Mouse (Mus musculus) urinary bladder, postnatal 0 days (tissue): ENCODE results near the gene Hist1h4n. TPM values are rescaled to one million over a fixed set of nuclear protein-coding genes. Genes with fewer than 3 reads are reported as not detected.

Experiments used
- microRNA-seq: library from miRNA; unstranded; fragments of <30 nt; microRNA quantifications from one replicate; pipeline ENCODE4, GENCODE M21; 2016
- polyA plus RNA-seq: library from polyadenylated mRNA; unstranded; fragments of >200 nt; fragmentation: Nextera tagmentation; extraction: Ambion mirVana; gene quantifications from 2 replicates; pipeline ENCODE4 v1.2.1, GENCODE M21; 2015

The Hist1h4n gene
- 8.8 and 12.8 TPM in 2 replicates for polyA plus RNA-seq

DNA sequence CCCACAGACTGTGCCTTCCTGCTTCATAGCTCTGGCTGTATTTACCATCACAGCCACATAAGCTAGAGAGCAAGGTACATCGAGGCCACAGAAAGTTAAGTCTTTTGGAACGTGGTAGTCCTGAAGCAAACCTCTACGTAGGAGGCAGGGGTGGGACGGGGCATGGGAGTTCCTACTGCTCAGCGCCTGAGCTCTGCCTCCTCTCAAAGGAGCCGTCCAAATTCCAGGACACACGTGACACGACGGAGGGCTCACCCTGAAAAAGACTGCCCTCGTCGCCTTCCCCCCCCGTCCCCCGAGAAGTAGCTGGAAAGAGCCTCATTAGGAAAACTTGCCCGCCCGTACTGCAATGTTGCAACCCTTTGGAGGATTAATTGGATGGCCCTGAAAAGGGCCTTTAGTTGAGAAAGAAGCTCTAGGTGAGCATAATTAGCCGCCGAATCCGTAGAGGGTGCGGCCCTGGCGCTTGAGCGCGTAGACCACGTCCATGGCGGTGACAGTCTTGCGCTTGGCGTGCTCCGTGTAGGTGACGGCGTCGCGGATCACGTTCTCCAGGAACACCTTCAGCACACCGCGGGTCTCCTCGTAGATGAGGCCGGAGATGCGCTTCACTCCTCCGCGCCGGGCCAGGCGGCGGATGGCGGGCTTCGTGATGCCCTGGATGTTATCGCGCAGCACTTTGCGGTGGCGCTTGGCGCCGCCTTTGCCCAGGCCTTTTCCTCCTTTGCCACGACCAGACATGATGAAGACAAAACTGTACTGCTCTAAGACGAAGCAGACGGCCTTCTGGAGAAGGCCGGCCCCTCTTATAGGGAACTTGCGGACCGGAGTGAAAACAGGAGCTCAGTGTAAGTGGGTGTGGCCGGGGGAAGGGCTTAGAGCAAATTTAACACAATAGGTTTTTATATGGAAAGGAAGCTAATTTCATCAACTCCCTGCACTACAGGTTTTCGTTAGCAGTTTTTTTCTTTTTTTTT, at the start of gene Hist1h4n:
Gene Hist1h4n, minus strand, starts transcription at position 779 of the 977 bp plus-strand sequence.

DNA sequence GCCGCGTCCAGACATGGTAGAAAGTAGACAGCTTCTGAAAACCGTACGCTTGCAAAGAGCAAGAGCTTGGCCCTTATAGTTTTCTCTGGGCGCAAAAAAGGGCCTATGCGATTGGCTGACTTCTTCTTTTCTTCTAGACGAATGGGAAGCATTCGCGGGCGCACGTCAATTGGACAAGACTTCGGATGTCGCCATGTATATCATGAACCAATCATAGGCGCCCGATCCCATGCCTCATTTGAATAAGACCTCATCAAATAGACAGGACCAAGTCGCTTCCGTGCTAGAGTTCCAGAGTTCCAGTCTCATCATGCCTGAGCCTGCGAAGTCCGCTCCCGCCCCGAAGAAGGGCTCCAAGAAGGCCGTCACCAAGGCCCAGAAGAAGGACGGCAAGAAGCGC, 1.5 kb upstream of the Hist1h4n start, which contains the start of the genes Hist1h2ap and Hist1h2br:
Gene Hist1h2ap, minus strand, starts transcription at position 47 of the 400 bp plus-strand sequence.
Gene Hist1h2br, plus strand, starts transcription at position 283 of the 400 bp plus-strand sequence.

DNA sequence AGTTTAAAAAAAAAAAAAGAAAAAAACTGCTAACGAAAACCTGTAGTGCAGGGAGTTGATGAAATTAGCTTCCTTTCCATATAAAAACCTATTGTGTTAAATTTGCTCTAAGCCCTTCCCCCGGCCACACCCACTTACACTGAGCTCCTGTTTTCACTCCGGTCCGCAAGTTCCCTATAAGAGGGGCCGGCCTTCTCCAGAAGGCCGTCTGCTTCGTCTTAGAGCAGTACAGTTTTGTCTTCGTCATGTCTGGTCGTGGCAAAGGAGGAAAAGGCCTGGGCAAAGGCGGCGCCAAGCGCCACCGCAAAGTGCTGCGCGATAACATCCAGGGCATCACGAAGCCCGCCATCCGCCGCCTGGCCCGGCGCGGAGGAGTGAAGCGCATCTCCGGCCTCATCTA, 20.5 kb downstream of the Hist1h4n start, which contains the start of gene Hist1h4m:
Gene Hist1h4m, plus strand, starts transcription at position 208 of the 400 bp plus-strand sequence.

DNA sequence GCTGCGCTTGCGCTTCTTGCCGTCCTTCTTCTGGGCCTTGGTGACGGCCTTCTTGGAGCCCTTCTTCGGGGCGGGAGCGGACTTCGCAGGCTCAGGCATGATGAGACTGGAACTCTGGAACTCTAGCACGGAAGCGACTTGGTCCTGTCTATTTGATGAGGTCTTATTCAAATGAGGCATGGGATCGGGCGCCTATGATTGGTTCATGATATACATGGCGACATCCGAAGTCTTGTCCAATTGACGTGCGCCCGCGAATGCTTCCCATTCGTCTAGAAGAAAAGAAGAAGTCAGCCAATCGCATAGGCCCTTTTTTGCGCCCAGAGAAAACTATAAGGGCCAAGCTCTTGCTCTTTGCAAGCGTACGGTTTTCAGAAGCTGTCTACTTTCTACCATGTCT, 21.9 kb downstream of the Hist1h4n start, which contains the start of the genes Hist1h2bq and Hist1h2ao:
Gene Hist1h2bq, minus strand, starts transcription at position 125 of the 400 bp plus-strand sequence.
Gene Hist1h2ao, plus strand, starts transcription at position 393 of the 400 bp plus-strand sequence.

GRCm38 (mm10) chr13:21786899-21787629, 44.9 kb downstream of the Hist1h4n start, which contains the start of the genes Hist1h2an and Hist1h2bp:
Hist1h2an (minus strand) TSS chr13:21787218.
Hist1h2bp (plus strand) TSS chr13:21787461.

GRCm38 (mm10) chr13:21783255-21783617, 48.8 kb downstream of the Hist1h4n start, which contains the start of gene Hist1h3i:
Hist1h3i (minus strand) TSS chr13:21783370.

Small RNA genes lying within 50 kb of the gene (microRNA-seq; reads per million reads assigned to microRNA genes)
- not detected for gene Gm19658
- not detected for gene Gm44346
- gene Gm44466: not detected

Other genes with a start within 250 kb of the Hist1h4n start
- not detected in 2 replicates for gene Olfr1362, start 218.2 kb downstream of the Hist1h4n start, polyA plus RNA-seq
- not detected in 2 replicates for gene Olfr11, start 189.7 kb downstream of the Hist1h4n start, polyA plus RNA-seq
- not detected in 2 replicates for gene Olfr1361, start 168.8 kb downstream of the Hist1h4n start, polyA plus RNA-seq
- not detected in 2 replicates for gene Olfr1360, start 154.8 kb downstream of the Hist1h4n start, polyA plus RNA-seq
- gene Olfr1359, start 134.1 kb downstream of the Hist1h4n start, polyA plus RNA-seq: not detected in 2 replicates
- 1.2 TPM in 1 of 2 replicates, not detected in the other for gene Hist1h2bl, start 116.1 kb downstream of the Hist1h4n start, polyA plus RNA-seq
- 3.3 and 6.2 TPM in 2 replicates for gene Hist1h2ai, start 115.8 kb downstream of the Hist1h4n start, polyA plus RNA-seq
- gene Hist1h3h, start 114.5 kb downstream of the Hist1h4n start, polyA plus RNA-seq: 1.3 and 3.8 TPM in 2 replicates
- 0.61 and 1.5 TPM in 2 replicates for gene Hist1h2bm, start 110.2 kb downstream of the Hist1h4n start, polyA plus RNA-seq
- gene Hist1h4j, start 97.1 kb downstream of the Hist1h4n start, polyA plus RNA-seq: 0.85 and 1.5 TPM in 2 replicates
- gene Hist1h4k, start 81.7 kb downstream of the Hist1h4n start, polyA plus RNA-seq: 1.3 and 2.3 TPM in 2 replicates
- gene Hist1h2ak, start 78.4 kb downstream of the Hist1h4n start, polyA plus RNA-seq: 7.2 and 7.5 TPM in 2 replicates
- 1.3 TPM in 1 of 2 replicates, not detected in the other for gene Hist1h2bn, start 78.1 kb downstream of the Hist1h4n start, polyA plus RNA-seq
- gene Hist1h1b, start 51.6 kb downstream of the Hist1h4n start, polyA plus RNA-seq: 4.7 and 7.0 TPM in 2 replicates
- 17.8 and 25.6 TPM in 2 replicates for gene Hist1h3i, start 48.8 kb downstream of the Hist1h4n start, polyA plus RNA-seq
- 1.5 and 4.1 TPM in 2 replicates for gene Hist1h2an, start 45.0 kb downstream of the Hist1h4n start, polyA plus RNA-seq
- gene Hist1h2bp, start 44.7 kb downstream of the Hist1h4n start, polyA plus RNA-seq: 0.54 TPM in 1 of 2 replicates, not detected in the other
- gene Hist1h2bq, start 22.0 kb downstream of the Hist1h4n start, polyA plus RNA-seq: 3.9 and 5.8 TPM in 2 replicates
- 3.7 TPM in 1 of 2 replicates, not detected in the other for gene Hist1h2ao, start 21.7 kb downstream of the Hist1h4n start, polyA plus RNA-seq
- gene Hist1h4m, start 20.4 kb downstream of the Hist1h4n start, polyA plus RNA-seq: not detected in 2 replicates
- gene Hist1h2ap, start 1.3 kb upstream of the Hist1h4n start, polyA plus RNA-seq: 721 and 1,071 TPM in 2 replicates
- gene Hist1h2br, start 1.5 kb upstream of the Hist1h4n start, polyA plus RNA-seq: 3.3 and 6.2 TPM in 2 replicates
- 1.1 and 1.2 TPM in 2 replicates for gene Zfp184, start 112.9 kb upstream of the Hist1h4n start, polyA plus RNA-seq
- gene Pom121l2, start 149.0 kb upstream of the Hist1h4n start, polyA plus RNA-seq: 0.17 TPM in 1 of 2 replicates, not detected in the other
- 0.35 and 0.80 TPM in 2 replicates for gene Prss16, start 177.5 kb upstream of the Hist1h4n start, polyA plus RNA-seq
- 2.2 TPM in 1 of 2 replicates, not detected in the other for gene Hist1h2ah, start 203.4 kb upstream of the Hist1h4n start, polyA plus RNA-seq
- gene Hist1h2bk, start 203.7 kb upstream of the Hist1h4n start, polyA plus RNA-seq: 0.92 and 1.3 TPM in 2 replicates
- gene Hist1h4i, start 209.2 kb upstream of the Hist1h4n start, polyA plus RNA-seq: 4.6 and 7.5 TPM in 2 replicates
- 8.4 and 8.8 TPM in 2 replicates for gene Hist1h2ag, start 210.7 kb upstream of the Hist1h4n start, polyA plus RNA-seq
- gene Hist1h2bj, start 211.0 kb upstream of the Hist1h4n start, polyA plus RNA-seq: 1.8 and 2.4 TPM in 2 replicates